Mouse (Mus musculus) MEL (cell line): ENCODE measurements at regions not wholly inside any gene's neighbourhood (a gene's known extent, or its start where the extent isn't known, plus 50 kb on each side); places are given as distances from the start of the nearest gene placed in this dataset.

Experiments
- DNase-seq: peaks from one replicate; pipeline ENCODE4 v3.0.0; 2011; ENCODE audit warnings: low read depth, low spot score
- H3K27ac ChIP-seq: 2 replicates; pipeline ENCODE4 v1.5.1; 2012; ENCODE audit warnings: low read depth, mild to moderate bottlenecking, control low read depth, low read length, moderate library complexity; ENCODE audit not compliant: control insufficient read depth
- H3K27me3 ChIP-seq, 2 experiments: fragments of 150-350 bp in 1 of 2; sonication (generic) in 1 of 2; 2 replicates each; pipeline ENCODE4 v1.6.1; 2012; ENCODE audit warnings: low read length in 2 of 2, mild to moderate bottlenecking in 2 of 2, improper control_type of control experiment in 1 of 2, moderate library complexity in 1 of 2; ENCODE audit not compliant: insufficient read depth in 2 of 2, control insufficient read depth in 1 of 2
- H3K36me3 ChIP-seq, 2 experiments: 2 replicates each; pipeline ENCODE4 v1.6.1; 2012 to 2014; ENCODE audit warnings: low read length in 2 of 2, improper control_type of control experiment in 1 of 2, inconsistent platforms in 1 of 2, mild to moderate bottlenecking in 1 of 2; ENCODE audit not compliant: insufficient read depth in 2 of 2, control insufficient read depth in 1 of 2
- H3K4me1 ChIP-seq, 2 experiments: fragments of 150-350 bp in 1 of 2; sonication (generic) in 1 of 2; 2 replicates each; pipeline ENCODE4 v1.6.1; 2012; ENCODE audit warnings: low read length in 2 of 2, improper control_type of control experiment in 1 of 2, mild to moderate bottlenecking in 1 of 2; ENCODE audit not compliant: insufficient read depth in 2 of 2, control insufficient read depth in 1 of 2
- H3K4me3 ChIP-seq, 2 experiments: fragments of 150-350 bp in 1 of 2; sonication (generic) in 1 of 2; 2 replicates each; pipeline ENCODE4 v1.5.1; 2012; ENCODE audit warnings: low read depth in 2 of 2, low read length in 2 of 2, mild to moderate bottlenecking in 2 of 2, moderate library complexity in 2 of 2, control low read depth in 1 of 2, improper control_type of control experiment in 1 of 2; ENCODE audit not compliant: control insufficient read depth in 1 of 2, insufficient read depth in 1 of 2
- H3K79me2 ChIP-seq: 2 replicates; pipeline ENCODE4 v1.6.1; 2012; ENCODE audit warnings: mild to moderate bottlenecking, low read length, moderate library complexity; ENCODE audit not compliant: control insufficient read depth, poor library complexity, insufficient read depth
- H3K9ac ChIP-seq: 2 replicates; pipeline ENCODE4 v1.6.1; 2012; ENCODE audit warnings: low read depth, mild to moderate bottlenecking, control low read depth, low read length, moderate library complexity; ENCODE audit not compliant: control insufficient read depth, poor library complexity, severe bottlenecking
- H3K9me3 ChIP-seq: fragments of 150-350 bp; sonication (generic); replicated peaks from 2 replicates; pipeline ENCODE4 v1.6.1; 2012; ENCODE audit warnings: mild to moderate bottlenecking, low read length, improper control_type of control experiment, moderate library complexity; ENCODE audit not compliant: insufficient read depth
- CHD1 ChIP-seq: IDR thresholded peaks from 2 replicates; pipeline ENCODE4 v1.6.1; 2012; ENCODE audit warnings: low read depth, mild to moderate bottlenecking, inconsistent platforms, low read length, improper control_type of control experiment
- CTCF ChIP-seq, 3 experiments: IDR thresholded peaks in 2 of 3; conservative IDR thresholded peaks in 1 of 3; 2 replicates each; pipeline ENCODE4 v1.5.1; 2011 to 2012; ENCODE audit warnings: low read length in 3 of 3, low read depth in 2 of 3, mild to moderate bottlenecking in 2 of 3, improper control_type of control experiment in 1 of 3, inconsistent platforms in 1 of 3, mixed read lengths in 1 of 3, moderate library complexity in 1 of 3; ENCODE audit not compliant: control insufficient read depth in 1 of 3, insufficient read depth in 1 of 3, poor library complexity in 1 of 3, severe bottlenecking in 1 of 3
- ELF1 ChIP-seq: IDR thresholded peaks from 2 replicates; pipeline ENCODE4 v1.6.1; 2014; ENCODE audit warnings: low read depth, mild to moderate bottlenecking, inconsistent platforms, low read length, improper control_type of control experiment, moderate library complexity
- GATA1 ChIP-seq: IDR thresholded peaks from 2 replicates; pipeline ENCODE4 v1.6.1; 2011; ENCODE audit warnings: low read depth, low read length, improper control_type of control experiment
- HCFC1 ChIP-seq: IDR thresholded peaks from 2 replicates; pipeline ENCODE4 v1.6.1; 2012; ENCODE audit warnings: low read depth, mild to moderate bottlenecking, inconsistent platforms, low read length, improper control_type of control experiment, moderate library complexity
- JUND ChIP-seq: IDR thresholded peaks from 2 replicates; pipeline ENCODE4 v1.6.1; 2011; ENCODE audit warnings: low read depth, mild to moderate bottlenecking, improper control_type of control experiment, low read length
- KAT2A ChIP-seq: conservative IDR thresholded peaks from 2 replicates; pipeline ENCODE4 v1.6.1; 2012; ENCODE audit warnings: low read depth, low read length, improper control_type of control experiment, inconsistent platforms
- MYB ChIP-seq: IDR thresholded peaks from 2 replicates; pipeline ENCODE4 v1.6.1; 2011; ENCODE audit warnings: mild to moderate bottlenecking, low read depth, low read length, improper control_type of control experiment
- MYC ChIP-seq: IDR thresholded peaks from 2 replicates; pipeline ENCODE4 v1.6.1; 2011; ENCODE audit warnings: low read depth, mild to moderate bottlenecking, low read length, improper control_type of control experiment, moderate library complexity
- NELFE ChIP-seq: IDR thresholded peaks from 2 replicates; pipeline ENCODE4 v1.6.1; 2011; ENCODE audit warnings: low read depth, low read length, improper control_type of control experiment
- POLR2A ChIP-seq, 2 experiments: IDR thresholded peaks; 2 replicates each; pipeline ENCODE4 v1.6.1; 2011 to 2012; ENCODE audit warnings: low read length in 2 of 2, mild to moderate bottlenecking in 2 of 2, control low read depth in 1 of 2, improper control_type of control experiment in 1 of 2, low read depth in 1 of 2, moderate library complexity in 1 of 2; ENCODE audit not compliant: control insufficient read depth in 1 of 2, insufficient read depth in 1 of 2, poor library complexity in 1 of 2
- RCOR1 ChIP-seq: IDR thresholded peaks from 2 replicates; pipeline ENCODE4 v1.6.1; 2012; ENCODE audit warnings: low read depth, mild to moderate bottlenecking, inconsistent platforms, low read length, improper control_type of control experiment
- SIN3A ChIP-seq: IDR thresholded peaks from 2 replicates; pipeline ENCODE4 v1.6.1; 2012; ENCODE audit warnings: low read length, improper control_type of control experiment, inconsistent platforms
- TBP ChIP-seq: IDR thresholded peaks from 2 replicates; pipeline ENCODE4 v1.8.0; 2011; ENCODE audit warnings: low read depth, low read length, improper control_type of control experiment
- ZC3H11A ChIP-seq: IDR thresholded peaks from 2 replicates; pipeline ENCODE4 v1.6.1; 2012; ENCODE audit warnings: low read depth, mild to moderate bottlenecking, inconsistent platforms, low read length, improper control_type of control experiment
- ZKSCAN1 ChIP-seq: IDR thresholded peaks from 2 replicates; pipeline ENCODE4 v1.6.1; 2012; ENCODE audit warnings: low read depth, mild to moderate bottlenecking, inconsistent platforms, low read length, improper control_type of control experiment, moderate library complexity
- ZMIZ1 ChIP-seq: IDR thresholded peaks from 2 replicates; pipeline ENCODE4 v1.6.1; 2012; ENCODE audit warnings: low read depth, mild to moderate bottlenecking, inconsistent platforms, low read length, improper control_type of control experiment, moderate library complexity
- ZNF384 ChIP-seq: IDR thresholded peaks from 2 replicates; pipeline ENCODE4 v1.6.1; 2012; ENCODE audit warnings: low read depth, mild to moderate bottlenecking, inconsistent platforms, low read length, improper control_type of control experiment

GRCm38 (mm10) chr15:56008603-56009174 is 1468.7 kb downstream of the Slc22a22 start:
- Histone ChIP-seq H3K4me3 (no peak overlapping the region), H3K9ac (no peak overlapping the region), H3K27me3 (no peaks in the 10 kb centered on the region; a peak in 1 of 4 replicates), H3K9me3 (no peaks in the 10 kb centered on the region), H3K79me2 (no peaks in the 10 kb centered on the region), H3K4me1 (no peaks in the 10 kb centered on the region), H3K36me3 (no peaks in the 10 kb centered on the region), H3K27ac (no peak overlapping the region)
- no peak for TF ChIP-seq CTCF (IDR thresholded peaks at IDR 0.05 in 2 of 3, conservative IDR thresholded peaks at IDR 0.05 in 1 of 3; ENCODE audit: control insufficient read depth in 1 of 3, insufficient read depth in 1 of 3, low read depth in 2 of 3, low read length in 3 of 3, poor library complexity in 1 of 3, severe bottlenecking in 1 of 3)
- no peak for TF ChIP-seq TBP
- no peak for TF ChIP-seq RCOR1
- TF ChIP-seq JUND = no peak
- TF ChIP-seq CHD1 = no peak
- TF ChIP-seq MYB = no peak
- no peak for TF ChIP-seq ZMIZ1
- no peak for TF ChIP-seq HCFC1
- TF ChIP-seq ZKSCAN1 = no peak
- DNase-seq = no peak

- Histone ChIP-seq H3K27ac (no peak overlapping the region), H3K9ac (no peak overlapping the region), H3K4me1 (no peaks in the 10 kb centered on the region), H3K79me2 (no peaks in the 10 kb centered on the region), H3K9me3 (no peaks in the 10 kb centered on the region), H3K4me3 (no peak overlapping the region), H3K36me3 (no peaks in the 10 kb centered on the region), H3K27me3 (no peaks in the 10 kb centered on the region; a peak in 1 of 4 replicates)
- DNase-seq = no peak
- TF ChIP-seq ZKSCAN1 = no peak
- TF ChIP-seq ZNF384 = no peak
- no peak for TF ChIP-seq POLR2A (IDR thresholded peaks at IDR 0.05; ENCODE audit: control insufficient read depth in 1 of 2, insufficient read depth in 1 of 2, low read depth in 1 of 2, low read length in 2 of 2, poor library complexity in 1 of 2)
- no peak for TF ChIP-seq MYC
- TF ChIP-seq ELF1 = no peak
Measured at GRCm38 (mm10) chr15:56007376-56007775, 1470.0 kb downstream of the Slc22a22 start.

GRCm38 (mm10) chr15:56005361-56005760 is 1472.1 kb downstream of the Slc22a22 start:
- Histone ChIP-seq H3K4me1 (no peaks in the 10 kb centered on the region), H3K36me3 (no peaks in the 10 kb centered on the region), H3K9ac (no peak overlapping the region), H3K4me3 (no peak overlapping the region), H3K27ac (no peak overlapping the region)
- DNase-seq = no peak
- TF ChIP-seq CTCF (IDR thresholded peaks at IDR 0.05 in 2 of 3, conservative IDR thresholded peaks at IDR 0.05 in 1 of 3; ENCODE audit: control insufficient read depth in 1 of 3, insufficient read depth in 1 of 3, low read depth in 2 of 3, low read length in 3 of 3, poor library complexity in 1 of 3, severe bottlenecking in 1 of 3) (no peak), ZC3H11A (no peak), GATA1 (no peak), KAT2A (no peak), NELFE (no peak), SIN3A (no peak)
- TF ChIP-seq, all 39 proteins: peak for 0
- no peaks in the 10 kb centered on the region for H3K9me3 ChIP-seq
- H3K27me3 ChIP-seq = no peaks in the 10 kb centered on the region; a peak in 1 of 4 replicates
- no peaks in the 10 kb centered on the region for H3K79me2 ChIP-seq
